Mouse (Mus musculus): ENCODE data around the gene Ep400.

DNA sequence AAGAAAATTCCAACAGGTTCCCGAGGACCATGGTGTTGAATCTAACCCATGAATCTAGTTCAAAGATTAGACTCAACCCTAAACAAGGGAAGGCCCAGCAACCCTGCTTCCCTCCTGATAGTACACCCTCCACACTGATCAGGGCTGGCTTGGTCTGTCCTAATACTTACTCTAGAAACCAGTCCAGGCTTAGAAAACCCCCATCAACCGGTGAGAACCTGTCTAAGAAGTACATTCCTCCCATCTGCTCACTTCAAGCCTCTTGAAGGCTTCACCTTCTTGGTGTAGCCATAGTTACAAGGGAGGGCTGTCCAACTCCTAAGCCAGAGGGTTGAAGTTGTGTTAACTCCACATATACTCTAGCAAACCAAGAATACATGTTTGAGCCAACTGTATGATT, 47.0 kb downstream of the Ep400 start:
- no peak for TF ChIP-seq CTCF (IDR thresholded peaks at IDR 0.05; ENCODE audit: low read depth)
- no peak for TF ChIP-seq EP300 (optimal IDR thresholded peaks at IDR 0.05)
